Mouse (Mus musculus) thymus, adult 2 months (tissue): ENCODE measurements at regions not wholly inside any gene's neighbourhood (a gene's known extent, or its start where the extent isn't known, plus 50 kb on each side); places are given as distances from the start of the nearest gene placed in this dataset.

Experiments used
- CTCF ChIP-seq: fragments of 200-500 bp; IDR thresholded peaks from 2 replicates; pipeline ENCODE4 v1.5.1; 2012; ENCODE audit warnings: mild to moderate bottlenecking, control low read depth, low read length, moderate library complexity, borderline replicate concordance; ENCODE audit not compliant: control insufficient read depth, poor library complexity, insufficient read depth; ENCODE audit errors: extremely low read depth
- POLR2A ChIP-seq: fragments of 200-500 bp; IDR thresholded peaks from 2 replicates; pipeline ENCODE4 v1.6.1; 2012; ENCODE audit warnings: mild to moderate bottlenecking, low read length, control low read depth, moderate library complexity; ENCODE audit not compliant: control insufficient read depth, poor library complexity, insufficient read depth; ENCODE audit errors: extremely low read depth

DNA sequence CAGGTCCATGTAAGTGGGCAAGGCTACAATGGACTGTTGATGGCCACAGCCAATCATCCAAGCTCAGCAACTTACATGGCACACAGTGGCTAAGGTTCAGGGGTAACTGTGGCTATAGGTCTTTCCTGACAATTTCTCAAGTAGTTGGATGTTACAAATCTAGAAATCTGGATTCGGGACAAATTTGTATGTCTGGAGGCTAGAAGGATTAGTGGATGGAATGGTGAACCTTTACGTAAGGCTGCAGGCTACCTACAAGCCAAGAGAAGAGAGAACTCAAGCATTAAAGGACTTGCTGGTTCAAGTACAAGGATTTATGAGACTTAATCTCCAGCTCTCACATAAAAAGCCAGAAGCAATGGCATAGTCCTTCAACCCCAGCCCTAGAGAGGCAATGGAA lies 239.4 kb downstream of the Sox11 start:
- TF ChIP-seq POLR2A, result no peak
- no peak for TF ChIP-seq CTCF
